Mouse (Mus musculus): Measurements from ENCODE around the gene Chl1. TPM values are rescaled to one million over a fixed set of nuclear protein-coding genes. Genes with fewer than 3 reads are reported as not detected.

Chl1 gene
- polyA plus RNA-seq, 2 experiments: 2.0 to 4.9 TPM

DNA sequence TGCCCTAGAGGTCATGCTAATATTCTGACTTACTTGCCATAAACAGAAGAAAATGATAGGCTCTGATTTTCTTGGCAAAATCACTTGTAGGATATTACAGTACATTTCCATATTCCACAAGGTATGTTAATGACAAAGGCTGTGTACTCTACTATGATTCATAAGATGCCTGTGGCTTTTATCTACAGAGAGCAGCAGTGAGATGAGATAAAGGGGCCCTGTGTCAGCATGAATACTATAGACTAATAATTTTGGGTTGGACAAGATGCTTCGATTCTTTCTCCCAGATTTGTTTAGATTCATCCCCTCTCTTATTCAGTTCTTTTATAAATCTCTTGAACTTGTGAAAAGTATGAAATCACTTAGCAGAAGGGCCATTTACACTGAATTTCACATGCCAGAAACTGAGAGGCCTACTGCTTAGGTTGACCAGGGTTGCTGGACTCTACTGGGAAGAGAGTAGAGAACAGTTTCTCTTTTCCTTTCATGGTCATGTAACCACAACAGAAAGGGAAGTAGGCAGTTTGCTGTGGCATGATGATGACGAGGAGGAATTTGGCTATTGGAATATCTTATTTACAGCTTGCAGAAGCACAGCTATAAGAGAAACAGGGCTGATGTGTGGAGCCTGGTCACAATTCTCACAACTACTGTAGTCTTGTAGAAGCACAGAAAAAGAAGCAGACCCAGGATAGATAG, 15.1 kb downstream of the Chl1 start:
- Histone ChIP-seq H3K36me3 (ENCODE audit: control insufficient read depth, insufficient read depth, low read length) (no peaks in the 10 kb centered on the region), H3K9me3 (ENCODE audit: control insufficient read depth, low read length) (no peaks in the 10 kb centered on the region), H3K4me1 (ENCODE audit: control insufficient read depth, insufficient read depth, low read length) (no peaks in the 10 kb centered on the region), H3K4me3 (replicated peaks; ENCODE audit: low read length) (no peak overlapping the region), H3K4me2 (replicated peaks; ENCODE audit: low read depth, low read length, severe bottlenecking) (no peak overlapping the region), H3K9ac (ENCODE audit: low read depth, low read length, severe bottlenecking) (no peak overlapping the region), H3K27ac (replicated peaks; ENCODE audit: low read depth, low read length) (no peak overlapping the region), H3K27me3 (ENCODE audit: control insufficient read depth, insufficient read depth, low read length) (no peaks in the 10 kb centered on the region)
- DNase-seq (ENCODE audit: low spot score): no peak
- ATAC-seq (ENCODE audit: low FRiP score, low read depth): no peak
- WGBS: 74% methylated on average over 2 of the region's 2 CpGs
- no peak for TF ChIP-seq POLR2A (IDR thresholded peaks at IDR 0.05; ENCODE audit: borderline replicate concordance, extremely low read depth, insufficient read depth, insufficient read length)

DNA sequence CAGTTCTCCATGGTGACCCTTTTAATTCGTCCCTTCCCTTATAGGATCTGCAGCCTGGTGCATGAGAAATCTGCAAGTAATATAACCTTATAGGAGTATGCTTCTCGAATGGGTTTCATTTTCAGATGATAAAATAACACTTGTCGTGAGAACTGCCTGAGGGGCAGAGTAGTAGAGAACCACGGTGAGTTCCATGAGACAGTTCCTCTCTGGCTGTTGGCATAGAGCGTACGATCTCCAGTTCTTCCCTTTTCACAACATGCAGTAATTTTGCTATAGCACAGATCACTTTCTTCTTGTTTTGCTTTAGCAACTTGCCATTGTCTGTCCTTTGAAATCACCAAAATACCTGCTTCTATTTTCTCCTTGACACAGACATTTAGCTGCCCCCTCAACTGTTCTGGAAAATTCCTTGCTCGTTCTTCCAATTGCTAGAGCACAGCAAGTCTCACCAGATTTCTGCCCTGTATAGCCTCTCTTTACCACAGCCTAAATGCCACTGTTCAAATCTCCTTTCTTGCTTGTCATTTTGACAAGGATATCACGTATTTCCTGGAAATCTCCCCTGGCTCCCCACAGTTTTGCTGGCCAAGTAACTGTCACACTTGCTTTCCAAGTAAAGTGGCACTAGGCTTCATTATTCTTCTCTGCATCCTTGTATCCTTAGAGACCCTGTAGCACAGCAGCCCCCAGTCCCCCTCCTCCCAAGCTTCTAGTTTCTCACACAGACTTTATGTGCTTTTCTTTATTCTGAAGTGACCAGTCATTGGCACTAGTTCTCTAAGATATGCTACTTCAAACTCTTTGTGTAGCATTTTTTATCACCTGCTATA, 16.8 kb downstream of the Chl1 start:
- DNase-seq (ENCODE audit: low spot score): no peak
- no peak for TF ChIP-seq POLR2A (IDR thresholded peaks at IDR 0.05; ENCODE audit: borderline replicate concordance, extremely low read depth, insufficient read depth, insufficient read length)
- H3K4me3 ChIP-seq (replicated peaks; ENCODE audit: low read length): no peak overlapping the region
- no peaks in the 10 kb centered on the region for H3K27me3 ChIP-seq (ENCODE audit: control insufficient read depth, insufficient read depth, low read length)
- no peak overlapping the region for H3K4me2 ChIP-seq (replicated peaks; ENCODE audit: low read depth, low read length, severe bottlenecking)
- H3K9me3 ChIP-seq (ENCODE audit: control insufficient read depth, low read length): no peaks in the 10 kb centered on the region
- H3K9ac ChIP-seq (ENCODE audit: low read depth, low read length, severe bottlenecking): no peak overlapping the region
- 66% methylated on average over 8 of the region's 8 CpGs for WGBS
- ATAC-seq (ENCODE audit: low FRiP score, low read depth): no peak
- H3K36me3 ChIP-seq (ENCODE audit: control insufficient read depth, insufficient read depth, low read length): no peaks in the 10 kb centered on the region
- H3K27ac ChIP-seq (replicated peaks; ENCODE audit: low read depth, low read length): no peak overlapping the region
- no peaks in the 10 kb centered on the region for H3K4me1 ChIP-seq (ENCODE audit: control insufficient read depth, insufficient read depth, low read length)

GRCm38 (mm10) chr6:103533048-103533447, 22.7 kb downstream of the Chl1 start:
- no peaks in the 10 kb centered on the region for H3K36me3 ChIP-seq (ENCODE audit: control insufficient read depth, insufficient read depth, low read length)
- no peaks in the 10 kb centered on the region for H3K27me3 ChIP-seq (ENCODE audit: control insufficient read depth, insufficient read depth, low read length)
- H3K9me3 ChIP-seq (ENCODE audit: control insufficient read depth, low read length): no peaks in the 10 kb centered on the region
- no peak for ATAC-seq (ENCODE audit: low FRiP score, low read depth)
- DNase-seq (ENCODE audit: low spot score): no peak
- H3K4me1 ChIP-seq (ENCODE audit: control insufficient read depth, insufficient read depth, low read length): no peaks in the 10 kb centered on the region
- no peak overlapping the region for H3K27ac ChIP-seq (replicated peaks; ENCODE audit: low read depth, low read length)
- no peak for TF ChIP-seq POLR2A (IDR thresholded peaks at IDR 0.05; ENCODE audit: borderline replicate concordance, extremely low read depth, insufficient read depth, insufficient read length)
- H3K4me2 ChIP-seq (replicated peaks; ENCODE audit: low read depth, low read length, severe bottlenecking): no peak overlapping the region
- no peak overlapping the region for H3K4me3 ChIP-seq (replicated peaks; ENCODE audit: low read length)
- H3K9ac ChIP-seq (ENCODE audit: low read depth, low read length, severe bottlenecking): no peak overlapping the region

- Histone ChIP-seq H3K4me2 (replicated peaks; ENCODE audit: low read depth, low read length, severe bottlenecking) (no peak overlapping the region), H3K9ac (ENCODE audit: low read depth, low read length, severe bottlenecking) (no peak overlapping the region), H3K27ac (replicated peaks; ENCODE audit: low read depth, low read length) (no peak overlapping the region), H3K36me3 (ENCODE audit: control insufficient read depth, insufficient read depth, low read length) (no peaks in the 10 kb centered on the region), H3K4me1 (ENCODE audit: control insufficient read depth, insufficient read depth, low read length) (no peaks in the 10 kb centered on the region), H3K27me3 (ENCODE audit: control insufficient read depth, insufficient read depth, low read length) (no peaks in the 10 kb centered on the region), H3K9me3 (ENCODE audit: control insufficient read depth, low read length) (no peaks in the 10 kb centered on the region), H3K4me3 (replicated peaks; ENCODE audit: low read length) (no peak overlapping the region)
- WGBS: 84% methylated on average over 2 of the region's 2 CpGs
- no peak for DNase-seq (ENCODE audit: low spot score)
- no peak for ATAC-seq (ENCODE audit: low FRiP score, low read depth)
- no peak for TF ChIP-seq POLR2A (IDR thresholded peaks at IDR 0.05; ENCODE audit: borderline replicate concordance, extremely low read depth, insufficient read depth, insufficient read length)
These were observed 23.6 kb downstream of the Chl1 start for GRCm38 (mm10) chr6:103534027-103534426.

DNA sequence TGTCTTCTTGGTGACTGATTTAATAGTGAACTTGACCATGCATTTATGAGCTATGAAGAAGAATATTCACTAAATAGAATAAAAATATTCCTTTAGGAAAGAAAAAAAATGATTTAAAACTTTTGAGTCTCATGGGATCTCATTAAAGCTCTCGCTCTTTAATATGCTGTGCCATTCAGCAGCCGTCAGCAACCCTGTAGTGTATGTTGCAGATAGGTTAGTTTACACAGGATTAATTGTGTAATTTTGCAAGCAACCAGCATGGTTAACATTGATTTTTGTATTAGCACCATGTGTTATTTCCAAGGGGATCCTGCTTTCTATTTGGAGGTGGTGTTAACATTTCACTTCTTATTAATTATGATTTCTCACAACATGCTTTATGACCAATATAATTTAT, 32.2 kb downstream of the Chl1 start:
- no peak for TF ChIP-seq POLR2A (IDR thresholded peaks at IDR 0.05; ENCODE audit: borderline replicate concordance, extremely low read depth, insufficient read depth, insufficient read length)
- no peak overlapping the region for H3K9ac ChIP-seq (ENCODE audit: low read depth, low read length, severe bottlenecking)
- no peak overlapping the region for H3K4me2 ChIP-seq (replicated peaks; ENCODE audit: low read depth, low read length, severe bottlenecking)
- no peaks in the 10 kb centered on the region for H3K36me3 ChIP-seq (ENCODE audit: control insufficient read depth, insufficient read depth, low read length)
- DNase-seq (ENCODE audit: low spot score): no peak
- no peak for ATAC-seq (ENCODE audit: low FRiP score, low read depth)
- no peak overlapping the region for H3K27ac ChIP-seq (replicated peaks; ENCODE audit: low read depth, low read length)
- WGBS: 35% methylated on average over 2 of the region's 2 CpGs
- H3K4me3 ChIP-seq (replicated peaks; ENCODE audit: low read length): no peak overlapping the region
- H3K9me3 ChIP-seq (ENCODE audit: control insufficient read depth, low read length): no peaks in the 10 kb centered on the region
- H3K27me3 ChIP-seq (ENCODE audit: control insufficient read depth, insufficient read depth, low read length): no peaks in the 10 kb centered on the region
- no peaks in the 10 kb centered on the region for H3K4me1 ChIP-seq (ENCODE audit: control insufficient read depth, insufficient read depth, low read length)

Measured in limb, embryonic 14.5 days (tissue).